Mouse (Mus musculus): Measurements from ENCODE around the gene C4bp. TPM values are rescaled to one million over a fixed set of nuclear protein-coding genes. Genes with fewer than 3 reads are reported as not detected.
"Not testable (repeated sequence)": the region's sequence is repeated elsewhere in the genome, so short reads cannot be mapped to it uniquely, and the experiment has no call there.

The C4bp gene
- total and polyA plus RNA-seq, 2 experiments from 2014 or later, result 0.18 TPM; not detected in 1

DNA sequence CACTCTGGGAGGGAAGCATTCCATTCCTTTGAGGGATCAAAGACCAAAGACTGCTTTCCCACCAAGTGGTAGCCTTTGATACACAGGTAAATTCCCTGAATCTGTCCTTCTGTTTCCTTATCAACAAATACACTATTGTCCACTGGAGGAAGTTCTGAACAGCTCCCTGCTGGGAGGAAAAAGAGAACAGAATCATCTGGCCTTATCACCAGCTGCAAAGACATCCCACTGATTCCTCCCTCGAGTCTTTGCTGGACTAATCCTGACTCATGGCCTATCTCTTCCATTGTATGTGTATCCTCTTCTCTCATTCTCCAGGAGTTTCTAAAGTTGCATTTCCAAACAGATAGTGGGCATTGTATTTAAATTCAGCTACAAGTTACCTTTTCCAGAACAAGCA is 22.5 kb upstream of the C4bp start:
- no peaks in the 10 kb centered on the region for H3K4me1 ChIP-seq (ENCODE audit: insufficient read depth, low read length)
- no peaks in the 10 kb centered on the region for H3K9me3 ChIP-seq (ENCODE audit: low read length)
- no peak for TF ChIP-seq CTCF (IDR thresholded peaks at IDR 0.05; ENCODE audit: low read depth)
- H3K36me3 ChIP-seq (ENCODE audit: insufficient read depth, low read length), result 0 out of 2 replicates have a peak, but pooled peaks cover 5% of the 10 kb centered on the region
- H3K9ac ChIP-seq (replicated peaks; ENCODE audit: low read length), result no peak overlapping the region
- no peak overlapping the region for H3K4me3 ChIP-seq (ENCODE audit: low read length)
- no peak overlapping the region for H3K27ac ChIP-seq
- DNase-seq (ENCODE audit: low spot score) (no peak), ATAC-seq (no peak)
- 52% methylated on average over 1 of the region's 1 CpGs for WGBS
- no peaks in the 10 kb centered on the region for H3K27me3 ChIP-seq (ENCODE audit: insufficient read depth, low read length)
- H3K4me2 ChIP-seq (ENCODE audit: low read depth, low read length), result no peak overlapping the region

DNA sequence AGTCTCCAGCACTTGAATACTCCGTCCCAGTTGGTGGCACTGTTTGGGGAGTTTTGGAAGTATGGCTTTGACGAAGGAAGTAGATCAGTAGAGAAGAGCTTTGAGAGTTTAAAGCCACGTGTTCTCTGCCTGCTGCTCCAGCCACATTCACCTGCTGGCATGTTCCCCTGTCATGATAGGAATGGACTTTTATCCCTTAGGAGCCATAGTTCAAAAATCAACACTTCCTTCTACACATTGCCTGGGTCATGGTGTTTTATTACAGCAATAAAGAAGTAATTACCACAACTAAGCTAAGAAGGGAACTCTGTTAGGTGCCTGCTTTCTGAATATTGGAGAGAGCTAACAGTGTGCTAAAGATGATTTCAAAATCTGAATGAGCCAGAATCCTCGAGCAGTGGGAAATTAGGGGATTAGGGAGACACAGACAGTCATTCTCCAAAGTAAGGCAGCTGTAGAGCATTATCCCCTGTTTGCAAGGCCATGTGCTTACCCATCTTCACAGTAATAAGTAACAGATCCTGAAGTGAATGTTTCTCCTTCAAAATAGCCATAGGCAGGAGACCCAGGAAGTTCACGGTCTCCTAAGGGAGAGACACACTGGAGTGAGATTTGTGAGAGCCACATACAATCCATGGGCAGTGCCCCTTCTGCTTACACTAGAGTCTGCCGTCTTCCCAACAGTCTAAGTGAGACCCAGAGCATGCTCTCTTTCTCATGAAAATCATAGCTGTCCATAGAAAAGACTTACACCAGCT is 20.4 kb upstream of the C4bp start:
- WGBS, result 77% methylated on average over 6 of the region's 6 CpGs

DNA sequence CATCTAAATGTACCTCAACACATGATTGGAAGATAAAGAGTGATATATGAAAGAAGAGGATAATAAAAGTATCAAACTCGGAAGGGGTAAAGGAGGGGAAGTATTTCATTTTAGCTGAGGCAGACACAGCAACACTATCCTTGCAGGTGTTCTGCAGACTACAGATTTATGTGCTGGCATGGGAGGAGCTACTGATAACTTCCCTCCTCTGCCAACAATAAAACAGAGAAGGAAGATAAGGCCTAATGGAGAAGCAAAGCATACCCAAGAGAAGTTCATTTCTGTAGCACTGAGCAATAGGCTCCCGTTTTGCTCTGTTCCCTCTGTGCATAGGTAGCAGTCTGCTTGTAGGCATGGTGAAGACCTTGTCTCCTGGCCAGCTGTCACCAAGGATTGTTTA is 19.6 kb upstream of the C4bp start:
- Histone ChIP-seq H3K9ac (replicated peaks; ENCODE audit: low read length) (no peak overlapping the region), H3K4me2 (ENCODE audit: low read depth, low read length) (no peak overlapping the region), H3K27me3 (ENCODE audit: insufficient read depth, low read length) (no peaks in the 10 kb centered on the region), H3K4me3 (ENCODE audit: low read length) (no peak overlapping the region), H3K9me3 (ENCODE audit: low read length) (no peaks in the 10 kb centered on the region), H3K4me1 (ENCODE audit: insufficient read depth, low read length) (no peaks in the 10 kb centered on the region), H3K36me3 (ENCODE audit: insufficient read depth, low read length) (no peaks in the 10 kb centered on the region), H3K27ac (no peak overlapping the region)
- no peak for TF ChIP-seq CTCF (IDR thresholded peaks at IDR 0.05; ENCODE audit: low read depth)
- DNase-seq (ENCODE audit: low spot score), result no peak
- 88% methylated on average over 2 of the region's 2 CpGs for WGBS
- no peak for ATAC-seq

More for the DNA sequence above, 20.4 kb upstream of the C4bp start:
- DNase-seq (ENCODE audit: low spot score), result no peak
- Histone ChIP-seq H3K36me3 (ENCODE audit: insufficient read depth, low read length) (no peaks in the 10 kb centered on the region), H3K9ac (replicated peaks; ENCODE audit: low read length) (no peak overlapping the region), H3K27me3 (ENCODE audit: insufficient read depth, low read length) (no peaks in the 10 kb centered on the region), H3K27ac (no peak overlapping the region), H3K4me3 (ENCODE audit: low read length) (no peak overlapping the region), H3K9me3 (ENCODE audit: low read length) (no peaks in the 10 kb centered on the region), H3K4me2 (ENCODE audit: low read depth, low read length) (no peak overlapping the region), H3K4me1 (ENCODE audit: insufficient read depth, low read length) (no peaks in the 10 kb centered on the region)
- no peak for ATAC-seq
- TF ChIP-seq CTCF (IDR thresholded peaks at IDR 0.05; ENCODE audit: low read depth), result no peak

DNA sequence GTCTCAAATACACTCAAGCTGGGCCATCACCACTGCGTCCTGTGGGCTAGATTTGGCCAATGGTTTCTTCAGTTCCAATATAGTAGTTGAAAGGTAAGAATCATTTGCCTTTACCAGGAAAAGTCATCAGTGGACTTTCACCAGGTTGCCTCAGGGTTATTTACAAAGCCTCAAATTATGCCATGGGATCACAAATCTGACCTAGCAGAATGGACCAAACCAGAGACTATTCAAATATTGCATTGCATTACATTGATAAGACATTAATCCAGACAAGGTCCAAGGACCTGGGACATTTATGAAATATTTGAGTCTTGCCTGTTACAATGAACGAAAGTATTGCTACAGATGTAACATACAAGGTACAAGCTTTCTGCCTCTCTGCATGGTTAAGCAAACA is 17.1 kb upstream of the C4bp start:
- Histone ChIP-seq H3K9ac (replicated peaks; ENCODE audit: low read length) (no peak overlapping the region), H3K9me3 (ENCODE audit: low read length) (no peaks in the 10 kb centered on the region), H3K27ac (no peak overlapping the region), H3K4me3 (ENCODE audit: low read length) (no peak overlapping the region), H3K36me3 (ENCODE audit: insufficient read depth, low read length) (no peaks in the 10 kb centered on the region), H3K27me3 (ENCODE audit: insufficient read depth, low read length) (no peaks in the 10 kb centered on the region), H3K4me1 (ENCODE audit: insufficient read depth, low read length) (no peaks in the 10 kb centered on the region), H3K4me2 (ENCODE audit: low read depth, low read length) (no peak overlapping the region)
- no peak for ATAC-seq
- no peak for DNase-seq (ENCODE audit: low spot score)
- whole genome bisulfite sequencing, result 89% methylated on average over 2 of the region's 2 CpGs
- no peak for TF ChIP-seq CTCF (IDR thresholded peaks at IDR 0.05; ENCODE audit: low read depth)

DNA sequence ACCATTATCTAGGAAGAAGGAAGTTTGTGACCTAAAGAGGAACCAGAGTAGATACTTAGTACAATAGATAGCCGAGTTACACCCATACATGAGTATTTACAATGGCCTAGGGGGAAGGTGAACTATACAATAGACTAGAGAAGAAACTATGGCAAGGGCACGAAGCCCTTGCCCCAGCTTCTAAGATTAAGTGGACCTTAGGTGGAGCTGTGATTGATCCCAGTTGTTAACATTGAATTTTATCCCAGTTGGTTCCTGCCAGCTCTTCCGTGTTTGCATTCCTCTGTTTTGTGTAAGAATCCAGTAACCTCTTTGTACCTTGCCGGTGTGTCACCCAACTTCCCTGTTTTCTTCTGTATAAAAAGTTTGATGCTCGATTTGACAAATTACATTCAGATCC is 2.1 kb upstream of the C4bp start:
- not testable (repeated sequence) for H3K27me3 ChIP-seq (ENCODE audit: insufficient read depth, low read length); H3K36me3 ChIP-seq (ENCODE audit: insufficient read depth, low read length); ATAC-seq; H3K4me1 ChIP-seq (ENCODE audit: insufficient read depth, low read length); DNase-seq (ENCODE audit: low spot score); H3K27ac ChIP-seq; H3K4me2 ChIP-seq (ENCODE audit: low read depth, low read length); H3K9me3 ChIP-seq (ENCODE audit: low read length); H3K9ac ChIP-seq (replicated peaks; ENCODE audit: low read length); H3K4me3 ChIP-seq (ENCODE audit: low read length)
- WGBS, result 92% methylated on average over 5 of the region's 5 CpGs

DNA sequence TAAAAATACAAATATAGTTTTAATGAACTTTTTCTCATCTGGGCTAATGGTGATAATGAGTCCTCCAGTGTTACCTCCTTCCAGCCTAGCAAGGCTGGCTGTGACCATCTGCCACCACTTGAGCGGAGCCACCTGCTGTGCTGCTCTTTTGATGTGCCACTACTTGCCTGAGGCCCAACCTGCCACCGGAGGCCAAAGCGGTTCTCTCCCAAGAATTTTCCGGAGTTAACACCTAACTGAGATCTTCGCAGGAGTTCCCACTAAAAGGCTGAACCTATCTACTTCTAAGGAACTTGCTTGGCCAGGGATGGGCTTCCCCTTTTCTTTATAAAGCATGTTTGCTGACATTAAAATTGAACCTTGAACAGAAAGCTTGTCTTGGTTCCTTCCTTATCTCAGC is 1.8 kb downstream of the C4bp start:
- not testable (repeated sequence) for ATAC-seq; H3K4me3 ChIP-seq (ENCODE audit: low read length); H3K36me3 ChIP-seq (ENCODE audit: insufficient read depth, low read length); H3K4me1 ChIP-seq (ENCODE audit: insufficient read depth, low read length); H3K27ac ChIP-seq; H3K4me2 ChIP-seq (ENCODE audit: low read depth, low read length); DNase-seq (ENCODE audit: low spot score); H3K27me3 ChIP-seq (ENCODE audit: insufficient read depth, low read length); H3K9ac ChIP-seq (replicated peaks; ENCODE audit: low read length); H3K9me3 ChIP-seq (ENCODE audit: low read length)
- WGBS, result 49% methylated on average over 5 of the region's 5 CpGs

DNA sequence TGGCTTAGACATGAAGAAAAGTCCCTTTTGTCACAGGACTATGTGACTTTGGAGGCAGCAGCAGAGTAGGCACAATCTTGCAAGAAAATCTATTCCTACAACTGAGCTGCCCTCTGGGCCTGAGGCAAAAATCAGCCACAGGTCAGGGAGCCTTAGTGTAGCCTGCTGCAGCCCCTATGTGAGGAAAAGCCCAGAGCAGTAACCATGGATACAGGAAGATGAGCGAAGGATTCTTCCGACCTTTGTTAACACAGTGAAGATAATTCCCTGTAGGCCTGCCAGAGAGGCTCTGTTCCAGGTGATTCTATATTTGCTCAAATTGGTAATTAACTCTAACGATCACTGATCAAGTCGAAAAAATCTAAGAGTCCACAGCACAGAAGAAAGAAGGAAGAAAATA is 17.3 kb downstream of the C4bp start:
- no peaks in the 10 kb centered on the region for H3K36me3 ChIP-seq (ENCODE audit: insufficient read depth, low read length)
- no peaks in the 10 kb centered on the region for H3K27me3 ChIP-seq (ENCODE audit: insufficient read depth, low read length)
- ATAC-seq (no peak), DNase-seq (ENCODE audit: low spot score) (peak; percentile 17)
- no peak for TF ChIP-seq CTCF (IDR thresholded peaks at IDR 0.05; ENCODE audit: low read depth)
- H3K9ac ChIP-seq (replicated peaks; ENCODE audit: low read length), result no peak overlapping the region
- no peak overlapping the region for H3K4me2 ChIP-seq (ENCODE audit: low read depth, low read length)
- no peak overlapping the region for H3K4me3 ChIP-seq (ENCODE audit: low read length)
- 41% methylated on average over 4 of the region's 4 CpGs for WGBS
- no peaks in the 10 kb centered on the region for H3K9me3 ChIP-seq (ENCODE audit: low read length)
- H3K4me1 ChIP-seq (ENCODE audit: insufficient read depth, low read length), result no peaks in the 10 kb centered on the region
- no peak overlapping the region for H3K27ac ChIP-seq
